Mouse (Mus musculus) ovary, postnatal 14 days (tissue): ENCODE data around the gene Fnbp1l.

Experiments used
- DNase-seq: peaks from one replicate; pipeline ENCODE4 v3.0.0; 2022; ENCODE audit warnings: low spot score

Gene Fnbp1l

GRCm38 (mm10) chr3:122618991-122619930 lies at the start of gene Fnbp1l:
Gene Fnbp1l (minus strand): TSS chr3:122619715.
- peak; percentile 67 for DNase-seq

GRCm38 (mm10) chr3:122660795-122661194 lies 41.3 kb upstream of the Fnbp1l start:
- no peak for DNase-seq

- DNase-seq: no peak
Observed at GRCm38 (mm10) chr3:122659261-122659917, 39.9 kb upstream of the Fnbp1l start.

GRCm38 (mm10) chr3:122647195-122647837 lies 27.8 kb upstream of the Fnbp1l start:
- no peak for DNase-seq

GRCm38 (mm10) chr3:122640286-122640685 lies 20.8 kb upstream of the Fnbp1l start:
- no peak for DNase-seq

- DNase-seq: no peak
Observed at GRCm38 (mm10) chr3:122639197-122639475, 19.6 kb upstream of the Fnbp1l start.

GRCm38 (mm10) chr3:122638329-122639196 lies 19.0 kb upstream of the Fnbp1l start:
- DNase-seq: peak; percentile 93

GRCm38 (mm10) chr3:122637280-122637679 lies 17.8 kb upstream of the Fnbp1l start:
- DNase-seq: no peak

GRCm38 (mm10) chr3:122635246-122635645 lies 15.7 kb upstream of the Fnbp1l start:
- DNase-seq: no peak

- DNase-seq: no peak
Observed at GRCm38 (mm10) chr3:122629580-122629979, 10.1 kb upstream of the Fnbp1l start.

GRCm38 (mm10) chr3:122628956-122629355 lies 9.4 kb upstream of the Fnbp1l start:
- DNase-seq: no peak

- no peak for DNase-seq
Observed at GRCm38 (mm10) chr3:122628546-122628945, 9.0 kb upstream of the Fnbp1l start.

GRCm38 (mm10) chr3:122627846-122628245 lies 8.3 kb upstream of the Fnbp1l start:
- no peak for DNase-seq

- DNase-seq: no peak
Observed at GRCm38 (mm10) chr3:122624591-122624990, 5.1 kb upstream of the Fnbp1l start.

GRCm38 (mm10) chr3:122620285-122620931 lies 893 bp upstream of the Fnbp1l start:
- peak; percentile 26 for DNase-seq

- DNase-seq: no peak
Observed at GRCm38 (mm10) chr3:122619931-122620284, 393 bp upstream of the Fnbp1l start.

GRCm38 (mm10) chr3:122618402-122618801 lies 1.1 kb downstream of the Fnbp1l start:
- peak; percentile 18 for DNase-seq

GRCm38 (mm10) chr3:122617613-122618340 lies 1.7 kb downstream of the Fnbp1l start:
- no peak for DNase-seq

- DNase-seq: no peak
Observed at GRCm38 (mm10) chr3:122612537-122612936, 7.0 kb downstream of the Fnbp1l start.

- no peak for DNase-seq
Observed at GRCm38 (mm10) chr3:122611761-122612160, 7.8 kb downstream of the Fnbp1l start.
